In the genomic region with DNA sequence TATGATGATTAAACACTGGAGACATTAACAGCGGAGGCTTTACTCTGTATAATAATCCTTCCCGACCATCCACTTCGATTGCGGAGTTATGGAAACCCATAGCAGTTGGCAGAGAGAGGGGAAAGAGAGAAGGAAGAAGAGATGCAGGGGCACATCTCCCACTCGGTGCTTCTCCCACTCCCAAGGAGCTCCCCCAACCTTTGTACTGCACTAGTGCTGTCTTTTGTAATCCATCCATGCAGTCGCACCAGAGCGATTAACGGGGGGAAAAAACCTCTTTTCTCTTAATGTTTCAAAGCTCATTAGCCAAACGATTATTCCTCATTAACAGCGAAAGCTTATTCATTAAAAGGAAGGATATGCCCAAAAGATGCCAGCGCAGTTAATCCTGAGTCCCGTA, we compare ENCODE assay signal across 16 mouse cellular contexts.
DNase-seq lines count a peak whose midpoint lies in the region; ATAC-seq and TF ChIP-seq lines count a peak whose summit lies in the region.
"Had no signal": no experiment of that assay in that cellular context is flagged by ENCODE, and none has a peak within 500 bp of the region (broad histone marks: within the 10 kb centered on the region; RNA-seq: fewer than 3 reads in every experiment).

No protein-coding gene starts in this region.

- peak overlapping the region; percentile 48 for H3K4me2 ChIP-seq in forebrain, embryonic 16.5 days (ENCODE audit: low read length)
- peak overlapping the region; percentile 66 for H3K4me2 ChIP-seq in neural tube, embryonic 12.5 days (replicated peaks)
- H3K4me2 ChIP-seq: embryonic facial prominence, embryonic 13.5 days; heart, embryonic 12.5 days; liver, embryonic 11.5 days; lung, embryonic 15.5 days had no signal

- H3K9ac ChIP-seq in forebrain, embryonic 16.5 days (replicated peaks; ENCODE audit: low read depth, low read length) = peak overlapping the region; percentile 66
- peak overlapping the region; percentile 58 for H3K9ac ChIP-seq in neural tube, embryonic 12.5 days
- H3K9ac ChIP-seq: embryonic facial prominence, embryonic 13.5 days; heart, embryonic 12.5 days; lung, embryonic 15.5 days had no signal

- peaks cover 2% of the 10 kb centered on the region; the same call in 1 of the 2 replicates for H3K27me3 ChIP-seq in cerebellum, adult 2 months (ENCODE audit: control insufficient read depth, insufficient read depth, low read length)
- 0 out of 2 replicates have a peak, but pooled peaks cover 5% of the 10 kb centered on the region for H3K27me3 ChIP-seq in forebrain, embryonic 16.5 days (replicated peaks; ENCODE audit: control insufficient read depth, insufficient read depth, low read length)
- no peaks in the 10 kb centered on the region for H3K27me3 ChIP-seq in neural tube, embryonic 12.5 days (replicated peaks)
- H3K27me3 ChIP-seq: embryonic facial prominence, embryonic 13.5 days; heart, embryonic 12.5 days; lung, embryonic 15.5 days had no signal

- no peak for DNase-seq in cerebellum, adult 2 months
- no peak for DNase-seq in cerebellum, adult 11 months
- peak in 1 of 2 experiments; percentile 8 for DNase-seq in left cerebral cortex, adult 2 months (ENCODE audit: extremely low spot score in 1 of 2, low spot score in 2 of 2)
- DNase-seq in left cerebral cortex, adult 9 months (ENCODE audit: low spot score in 2 of 2) = no peak
- DNase-seq in spleen, postnatal 4 days (ENCODE audit: low spot score in 2 of 2) = no peak
- DNase-seq: adrenal gland, adult 2 months; gastrocnemius, postnatal 25 days; kidney, adult 8-10 months had no signal

- peak overlapping the region; percentile 37 for H3K4me3 ChIP-seq in cerebellum, adult 2 months (replicated peaks; ENCODE audit: insufficient read depth, low read depth, low read length)
- H3K4me3 ChIP-seq in left cerebral cortex, adult 2 months = peak overlapping the region; percentile 44
- H3K4me3 ChIP-seq in forebrain, embryonic 16.5 days (replicated peaks; ENCODE audit: low read length) = peak overlapping the region; percentile 53
- H3K4me3 ChIP-seq in neural tube, embryonic 12.5 days = peak overlapping the region; percentile 43
- H3K4me3 ChIP-seq: embryonic facial prominence, embryonic 13.5 days; heart, embryonic 12.5 days; lung, embryonic 15.5 days had no signal

- no peak for ATAC-seq in forebrain, embryonic 16.5 days
- ATAC-seq in neural tube, embryonic 12.5 days (ENCODE audit: low FRiP score, low read depth) = no peak
- no peak for ATAC-seq in granulocyte monocyte progenitor cell, adult 5-6 weeks (replicated peaks; ENCODE audit: poor library complexity, severe bottlenecking)
- ATAC-seq: Patski had no signal

- 10% methylated on average over 12 of the region's 12 CpGs for WGBS in cerebellum, adult 2 months
- 7% methylated on average over 12 of the region's 12 CpGs for WGBS in forebrain, embryonic 16.5 days
- 49% methylated on average over 12 of the region's 12 CpGs for WGBS in neural tube, embryonic 12.5 days

- no peaks in the 10 kb centered on the region for H3K36me3 ChIP-seq in forebrain, embryonic 16.5 days (ENCODE audit: control insufficient read depth, insufficient read depth)
- no peaks in the 10 kb centered on the region for H3K36me3 ChIP-seq in neural tube, embryonic 12.5 days
- H3K36me3 ChIP-seq: embryonic facial prominence, embryonic 13.5 days; heart, embryonic 12.5 days; lung, embryonic 15.5 days had no signal

- H3K27ac ChIP-seq in cerebellum, adult 2 months (ENCODE audit: insufficient read depth, low read length) = no peak overlapping the region
- H3K27ac ChIP-seq in left cerebral cortex, adult 2 months = peak overlapping the region; percentile 37
- H3K27ac ChIP-seq in forebrain, embryonic 16.5 days (ENCODE audit: low read length) = peak overlapping the region; percentile 92
- H3K27ac ChIP-seq in neural tube, embryonic 12.5 days = peak overlapping the region; percentile 50; the same call in 1 of the 2 replicates
- H3K27ac ChIP-seq: embryonic facial prominence, embryonic 13.5 days; lung, embryonic 15.5 days had no signal

- no peaks in the 10 kb centered on the region for H3K4me1 ChIP-seq in cerebellum, adult 2 months (ENCODE audit: control insufficient read depth, insufficient read depth, low read length)
- H3K4me1 ChIP-seq in forebrain, embryonic 16.5 days (replicated peaks; ENCODE audit: control insufficient read depth, insufficient read depth, low read length) = peaks cover 32% of the 10 kb centered on the region
- peaks cover 18% of the 10 kb centered on the region; the same call in 1 of the 2 replicates for H3K4me1 ChIP-seq in neural tube, embryonic 12.5 days

- TF ChIP-seq POLR2A in cerebellum, adult 2 months (IDR thresholded peaks at IDR 0.05; ENCODE audit: borderline replicate concordance, insufficient read depth, low read length) = no peak

- intact Hi-C loops in left cerebral cortex, adult 2 months (cut with DNase I) = loop anchor here (1.0 to 5.0 kb wide), 3 partner anchors 112 to 547 kb away; no protein-coding TSS in a partner anchor

- no peak for TF ChIP-seq CTCF in cerebellum, adult 2 months (IDR thresholded peaks at IDR 0.05; ENCODE audit: borderline replicate concordance, insufficient read depth, low read depth, low read length)
- TF ChIP-seq CTCF in left cerebral cortex, adult 2 months (IDR thresholded peaks at IDR 0.05) = no peak

- H3K9me3 ChIP-seq in forebrain, embryonic 16.5 days (ENCODE audit: control insufficient read depth, low read length) = no peaks in the 10 kb centered on the region
- no peaks in the 10 kb centered on the region for H3K9me3 ChIP-seq in neural tube, embryonic 12.5 days
- H3K9me3 ChIP-seq: embryonic facial prominence, embryonic 13.5 days; heart, embryonic 12.5 days; lung, embryonic 15.5 days had no signal
